Mouse (Mus musculus): ENCODE measurements at regions not wholly inside any gene's neighbourhood (a gene's known extent, or its start where the extent isn't known, plus 50 kb on each side); places are given as distances from the start of the nearest gene placed in this dataset.
A peak's percentile ranks its signal among the peaks of the same experiment; 100 is the strongest.

DNA sequence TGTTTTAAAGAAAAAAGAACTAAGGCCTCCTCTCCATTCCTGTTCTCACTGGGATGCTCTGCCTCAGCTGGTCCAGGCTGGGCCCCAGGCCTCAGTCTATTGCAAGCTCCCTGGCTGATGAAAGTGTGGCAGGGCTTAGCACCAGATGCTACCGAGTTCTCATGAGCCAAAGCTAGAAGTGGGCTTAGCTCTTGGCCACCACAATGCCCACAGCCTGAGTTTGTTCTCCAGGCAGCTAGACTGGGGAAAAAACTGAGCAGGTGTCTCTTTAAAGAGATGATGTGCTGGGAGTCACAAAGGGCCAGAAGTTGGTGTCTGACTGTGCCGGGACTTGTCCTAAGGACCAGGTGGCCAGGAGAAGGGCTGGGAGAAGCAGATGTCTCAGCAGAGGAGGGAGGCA lies 101.9 kb upstream of the Lhx1 start:
- no peak overlapping the region for H3K27ac ChIP-seq (ENCODE audit: insufficient read depth, low read length)
- no peak overlapping the region for H3K4me3 ChIP-seq (ENCODE audit: insufficient read depth, low read length)

DNA sequence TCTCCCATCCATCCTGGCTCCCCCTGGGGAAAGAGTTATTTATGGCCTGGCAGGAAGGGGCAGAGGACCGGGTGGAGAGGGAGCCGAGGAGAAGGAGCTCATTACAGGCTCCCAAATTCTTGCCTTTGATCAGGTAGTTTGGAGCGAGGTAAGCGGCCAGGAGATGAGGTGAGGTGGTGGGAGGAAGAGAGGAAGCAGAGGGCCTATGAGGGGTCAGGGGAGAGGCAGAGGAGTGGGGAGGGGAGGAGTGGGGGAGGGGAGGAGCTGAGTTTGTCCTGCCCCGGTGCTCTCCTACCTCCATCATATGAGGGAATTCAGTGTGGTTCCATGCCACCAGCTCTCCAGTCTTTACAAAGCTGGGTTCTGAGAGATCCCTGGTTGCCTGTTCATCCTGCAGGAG lies 98.8 kb upstream of the Lhx1 start:
- Histone ChIP-seq H3K4me1 (ENCODE audit: control insufficient read depth, insufficient read depth, low read length) (no peaks in the 10 kb centered on the region), H3K27ac (ENCODE audit: insufficient read depth, low read length) (no peak overlapping the region), H3K4me3 (ENCODE audit: insufficient read depth, low read length) (no peak overlapping the region)
- TF ChIP-seq CTCF (IDR thresholded peaks at IDR 0.05; ENCODE audit: extremely low read depth, insufficient read depth, low read length) (no peak), POLR2A (IDR thresholded peaks at IDR 0.05; ENCODE audit: extremely low read depth, insufficient read depth, low read length) (no peak)

More for the DNA sequence above, 101.9 kb upstream of the Lhx1 start:
- H3K4me1 ChIP-seq (ENCODE audit: control insufficient read depth, insufficient read depth, low read length) = no peaks in the 10 kb centered on the region
- TF ChIP-seq CTCF (IDR thresholded peaks at IDR 0.05; ENCODE audit: extremely low read depth, insufficient read depth, low read length) (no peak), POLR2A (IDR thresholded peaks at IDR 0.05; ENCODE audit: extremely low read depth, insufficient read depth, low read length) (no peak)

DNA sequence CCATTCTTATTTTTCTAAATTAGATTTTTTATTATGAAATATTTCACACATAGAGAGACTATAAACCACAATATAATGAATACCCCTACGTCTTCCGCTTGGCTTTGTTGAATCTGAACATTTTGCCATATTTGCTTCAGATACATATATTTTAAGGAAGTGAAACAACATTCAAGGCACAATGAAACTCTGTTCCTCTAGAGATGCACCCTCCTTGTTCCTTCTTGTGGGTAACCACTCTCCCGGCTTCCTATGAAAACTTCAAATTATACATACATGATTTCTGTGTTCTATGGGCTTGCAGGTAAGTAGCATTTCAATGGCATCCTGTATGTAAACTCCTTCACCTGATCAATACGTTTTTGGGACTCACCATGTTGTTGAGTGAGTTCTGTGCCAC lies 94.4 kb upstream of the Lhx1 start:
- Histone ChIP-seq H3K27ac (ENCODE audit: insufficient read depth, low read length) (no peak overlapping the region), H3K4me3 (ENCODE audit: insufficient read depth, low read length) (no peak overlapping the region), H3K4me1 (ENCODE audit: control insufficient read depth, insufficient read depth, low read length) (no peaks in the 10 kb centered on the region)
- TF ChIP-seq POLR2A (IDR thresholded peaks at IDR 0.05; ENCODE audit: extremely low read depth, insufficient read depth, low read length) (no peak), CTCF (IDR thresholded peaks at IDR 0.05; ENCODE audit: extremely low read depth, insufficient read depth, low read length) (no peak)

DNA sequence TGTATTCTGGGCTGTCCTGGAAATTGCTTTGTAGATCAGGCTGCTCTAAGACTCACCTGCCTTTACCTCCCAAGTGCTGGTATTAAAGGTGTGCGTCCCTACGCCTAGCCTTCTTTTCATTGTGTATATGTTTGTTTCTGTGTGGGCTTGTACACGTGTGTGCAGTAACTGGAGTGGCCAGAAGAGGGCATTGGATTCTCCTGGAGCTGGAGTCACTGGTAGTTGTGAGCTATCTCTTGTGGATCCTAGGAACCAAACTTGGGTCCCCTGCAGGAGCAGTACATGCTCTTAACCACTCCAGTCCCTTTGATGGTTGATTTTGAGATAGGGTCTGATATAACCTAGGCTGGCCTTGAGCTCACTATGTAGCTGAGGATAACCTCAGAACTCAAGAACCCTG lies 93.2 kb upstream of the Lhx1 start:
- Histone ChIP-seq H3K27ac (ENCODE audit: insufficient read depth, low read length) (no peak overlapping the region), H3K4me1 (ENCODE audit: control insufficient read depth, insufficient read depth, low read length) (no peaks in the 10 kb centered on the region), H3K4me3 (ENCODE audit: insufficient read depth, low read length) (no peak overlapping the region)
- TF ChIP-seq CTCF (IDR thresholded peaks at IDR 0.05; ENCODE audit: extremely low read depth, insufficient read depth, low read length) (peak; percentile 14; the same call in 1 of the 2 replicates), POLR2A (IDR thresholded peaks at IDR 0.05; ENCODE audit: extremely low read depth, insufficient read depth, low read length) (no peak)

DNA sequence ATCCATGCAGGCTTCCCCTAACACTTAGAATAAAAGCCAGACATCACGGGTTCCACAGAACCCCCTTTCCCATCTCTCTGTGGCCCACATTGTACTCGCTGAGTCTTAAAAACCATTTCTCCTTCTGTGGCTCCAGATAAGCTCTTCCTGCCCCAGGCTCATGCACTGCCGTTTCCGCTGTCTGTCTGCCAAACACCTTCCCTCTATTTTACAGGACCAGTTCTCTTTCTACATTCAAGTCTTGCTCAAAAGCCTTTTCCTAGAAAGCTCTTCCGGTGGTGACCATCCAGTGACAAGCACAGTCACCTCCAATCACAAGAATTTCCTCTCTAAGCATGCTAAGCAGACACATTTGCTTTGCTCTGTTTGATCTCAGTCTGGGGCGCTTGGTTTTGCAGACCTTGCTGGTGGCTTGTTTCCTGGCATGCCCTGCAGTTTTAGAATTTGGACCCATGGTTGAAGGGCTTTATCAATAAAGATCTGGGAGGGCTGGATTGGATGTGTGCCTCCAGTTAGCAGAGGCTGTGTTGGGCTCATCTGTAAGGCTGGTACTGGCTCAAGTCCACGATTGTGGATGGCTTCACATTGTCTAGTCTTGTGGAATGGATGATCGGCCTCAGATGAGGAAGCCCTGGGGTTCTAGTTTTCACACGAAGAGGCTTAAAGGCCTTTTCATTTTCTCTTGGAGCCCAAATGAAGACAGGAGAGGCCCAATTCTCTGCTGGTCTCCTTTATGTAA lies 87.8 kb upstream of the Lhx1 start:
- no peak overlapping the region for H3K27ac ChIP-seq (ENCODE audit: insufficient read depth, low read length)
- no peaks in the 10 kb centered on the region for H3K4me1 ChIP-seq (ENCODE audit: control insufficient read depth, insufficient read depth, low read length)
- no peak overlapping the region for H3K4me3 ChIP-seq (ENCODE audit: insufficient read depth, low read length)
- TF ChIP-seq CTCF (IDR thresholded peaks at IDR 0.05; ENCODE audit: extremely low read depth, insufficient read depth, low read length) = no peak
- TF ChIP-seq POLR2A (IDR thresholded peaks at IDR 0.05; ENCODE audit: extremely low read depth, insufficient read depth, low read length) = no peak

DNA sequence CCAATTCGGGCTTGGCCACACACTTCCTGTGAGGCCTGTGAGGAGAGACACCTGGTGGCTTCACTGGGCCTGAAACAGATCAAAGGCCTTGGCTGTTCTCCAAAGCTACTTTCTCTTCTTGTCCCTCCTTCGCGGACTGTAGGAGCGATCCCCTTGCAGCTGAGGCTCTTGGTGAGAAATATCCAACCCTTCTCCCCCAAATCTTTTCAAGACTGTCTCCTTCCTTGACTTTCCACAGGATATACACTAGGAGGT lies 86.2 kb upstream of the Lhx1 start:
- Histone ChIP-seq H3K4me1 (ENCODE audit: control insufficient read depth, insufficient read depth, low read length) (no peaks in the 10 kb centered on the region), H3K27ac (ENCODE audit: insufficient read depth, low read length) (no peak overlapping the region), H3K4me3 (ENCODE audit: insufficient read depth, low read length) (no peak overlapping the region)
- TF ChIP-seq POLR2A (IDR thresholded peaks at IDR 0.05; ENCODE audit: extremely low read depth, insufficient read depth, low read length) (no peak), CTCF (IDR thresholded peaks at IDR 0.05; ENCODE audit: extremely low read depth, insufficient read depth, low read length) (no peak)

DNA sequence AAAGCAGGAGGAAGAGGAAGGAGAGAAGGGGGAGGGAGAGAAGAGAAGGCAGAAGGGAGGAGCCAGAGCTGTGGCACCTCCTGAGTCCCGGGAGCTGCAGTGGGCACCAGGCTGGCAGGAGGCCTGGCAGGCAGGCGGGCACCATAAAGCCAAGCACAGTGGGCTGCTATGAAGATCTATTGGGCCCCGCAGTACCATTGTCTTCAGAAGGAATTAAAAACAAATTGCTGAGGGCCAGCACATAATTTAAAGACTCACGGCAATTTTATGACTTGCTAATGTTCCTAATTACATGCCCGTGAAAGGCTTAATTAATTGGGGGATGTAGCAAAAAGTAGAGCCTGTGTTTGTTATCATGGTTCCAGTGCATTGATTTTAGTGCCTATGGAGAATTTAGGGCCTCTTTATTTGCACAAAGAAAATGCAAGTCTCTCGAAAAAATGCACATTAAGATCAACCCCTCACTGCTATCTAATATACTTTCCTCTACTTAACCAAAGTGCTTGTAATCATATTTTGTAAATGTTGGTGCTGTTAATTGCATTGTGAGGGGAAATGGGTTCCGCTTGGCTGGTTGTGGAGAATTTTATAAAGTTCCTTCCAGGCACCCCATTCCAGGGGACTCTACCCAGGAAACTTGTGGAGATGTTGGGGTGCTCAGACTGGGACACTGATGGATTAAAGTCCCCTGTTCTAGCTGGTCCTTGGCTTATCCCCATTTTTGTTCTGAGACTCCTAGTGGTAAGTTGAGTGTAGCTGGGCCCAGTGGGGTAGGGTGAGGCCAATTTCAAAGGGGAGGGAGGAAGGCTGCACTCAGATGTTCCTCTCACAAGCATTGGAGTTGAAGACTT lies 85.7 kb upstream of the Lhx1 start:
- H3K27ac ChIP-seq (ENCODE audit: insufficient read depth, low read length) = no peak overlapping the region
- H3K4me1 ChIP-seq (ENCODE audit: control insufficient read depth, insufficient read depth, low read length) = no peaks in the 10 kb centered on the region
- no peak overlapping the region for H3K4me3 ChIP-seq (ENCODE audit: insufficient read depth, low read length)
- TF ChIP-seq POLR2A (IDR thresholded peaks at IDR 0.05; ENCODE audit: extremely low read depth, insufficient read depth, low read length) (no peak), CTCF (IDR thresholded peaks at IDR 0.05; ENCODE audit: extremely low read depth, insufficient read depth, low read length) (no peak)

DNA sequence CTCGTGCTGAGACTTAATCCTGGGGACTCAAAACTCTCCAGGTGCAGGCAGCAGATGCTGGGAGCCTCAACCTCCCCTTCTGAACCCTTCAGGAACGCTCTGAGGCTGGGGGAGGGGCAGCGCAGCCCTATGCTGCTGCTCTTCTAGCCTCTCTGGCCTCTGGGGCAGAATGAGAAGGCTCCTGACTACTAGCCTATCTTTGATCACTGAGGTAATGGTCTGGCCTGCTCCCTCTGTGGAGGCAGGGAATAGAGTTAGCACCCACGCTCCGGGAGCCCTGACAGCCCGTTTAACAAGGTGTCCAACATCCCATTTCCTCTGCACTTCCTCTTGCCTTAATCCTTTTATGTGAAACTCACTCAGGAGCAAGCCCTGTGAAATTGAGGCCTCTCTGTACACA lies 79.4 kb upstream of the Lhx1 start:
- H3K4me1 ChIP-seq (ENCODE audit: control insufficient read depth, insufficient read depth, low read length) = no peaks in the 10 kb centered on the region

DNA sequence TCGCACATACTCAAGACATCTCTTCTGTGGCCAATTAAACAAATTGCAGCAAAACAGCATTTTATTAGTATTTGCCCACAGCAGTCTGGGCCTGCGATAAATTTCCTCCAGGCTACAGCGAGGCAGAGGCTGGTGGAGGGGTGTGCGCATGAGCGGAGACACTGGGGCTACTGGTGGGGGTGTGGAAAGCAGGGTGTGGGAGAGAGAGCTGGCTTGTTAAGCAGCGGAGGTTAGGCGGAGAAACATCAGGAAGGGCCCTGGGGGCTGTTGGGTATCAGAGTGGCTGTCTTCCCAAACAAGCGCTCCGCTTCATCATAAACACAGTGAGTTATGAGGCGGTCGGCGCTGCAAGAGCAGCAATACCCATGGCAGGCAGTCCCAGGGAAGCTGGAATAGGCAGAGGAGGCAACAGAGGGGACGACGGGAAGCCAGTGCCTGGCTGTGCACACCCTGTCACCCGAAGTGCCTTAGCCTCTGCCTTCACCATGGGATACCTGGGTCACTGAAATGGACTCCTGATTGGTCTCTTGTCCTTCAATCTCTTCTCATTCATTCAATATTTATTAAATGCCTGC lies 74.0 kb upstream of the Lhx1 start:
- Histone ChIP-seq H3K4me3 (ENCODE audit: insufficient read depth, low read length) (no peak overlapping the region), H3K27ac (ENCODE audit: insufficient read depth, low read length) (no peak overlapping the region), H3K4me1 (ENCODE audit: control insufficient read depth, insufficient read depth, low read length) (no peaks in the 10 kb centered on the region)
- TF ChIP-seq POLR2A (IDR thresholded peaks at IDR 0.05; ENCODE audit: extremely low read depth, insufficient read depth, low read length) (no peak), CTCF (IDR thresholded peaks at IDR 0.05; ENCODE audit: extremely low read depth, insufficient read depth, low read length) (no peak)

More for the DNA sequence above, 79.4 kb upstream of the Lhx1 start:
- TF ChIP-seq CTCF (IDR thresholded peaks at IDR 0.05; ENCODE audit: extremely low read depth, insufficient read depth, low read length) (no peak), POLR2A (IDR thresholded peaks at IDR 0.05; ENCODE audit: extremely low read depth, insufficient read depth, low read length) (no peak)
- H3K4me3 ChIP-seq (ENCODE audit: insufficient read depth, low read length) = no peak overlapping the region
- H3K27ac ChIP-seq (ENCODE audit: insufficient read depth, low read length) = no peak overlapping the region
